In genomic region chr1:118936108-118936507, GRCm38 (mm10) we compare ENCODE assay signal across 9 mouse cellular contexts.
DNase-seq lines count a peak whose midpoint lies in the region; ATAC-seq and TF ChIP-seq lines count a peak whose summit lies in the region.
"Had no signal": no experiment of that assay in that cellular context is flagged by ENCODE, and none has a peak within 500 bp of the region (broad histone marks: within the 10 kb centered on the region; RNA-seq: fewer than 3 reads in every experiment).

No protein-coding gene starts in this region.

- peaks cover 5% of the 10 kb centered on the region; the same call in 1 of the 2 replicates for H3K27me3 ChIP-seq in lung, embryonic 16.5 days (ENCODE audit: control insufficient read depth, insufficient read depth, low read depth, low read length)
- no peaks in the 10 kb centered on the region for H3K27me3 ChIP-seq in limb, embryonic 10.5 days (ENCODE audit: low read depth, poor library complexity, severe bottlenecking)
- no peaks in the 10 kb centered on the region for H3K27me3 ChIP-seq in stomach, embryonic 14.5 days (ENCODE audit: control insufficient read depth, insufficient read depth, low read length)

- no peak overlapping the region for H3K4me2 ChIP-seq in lung, embryonic 16.5 days (ENCODE audit: low read depth, low read length)
- no peak overlapping the region for H3K4me2 ChIP-seq in stomach, embryonic 14.5 days (replicated peaks; ENCODE audit: low read depth, low read length)

- peaks cover 13% of the 10 kb centered on the region; the same call in 1 of the 2 replicates for H3K4me1 ChIP-seq in lung, embryonic 16.5 days (replicated peaks; ENCODE audit: control insufficient read depth, insufficient read depth, low read length)
- H3K4me1 ChIP-seq in lung, adult 2 months (ENCODE audit: control insufficient read depth, insufficient read depth, low read length), result no peaks in the 10 kb centered on the region
- H3K4me1 ChIP-seq in limb, embryonic 10.5 days, result peaks cover 72% of the 10 kb centered on the region
- H3K4me1 ChIP-seq in stomach, embryonic 14.5 days (ENCODE audit: control insufficient read depth, insufficient read depth, low read length), result peaks cover 20% of the 10 kb centered on the region

- peak overlapping the region; percentile 28 for H3K27ac ChIP-seq in lung, embryonic 16.5 days (ENCODE audit: low read length)
- peak overlapping the region; percentile 77 for H3K27ac ChIP-seq in limb, embryonic 10.5 days
- peak overlapping the region; percentile 80 for H3K27ac ChIP-seq in stomach, embryonic 14.5 days (ENCODE audit: low read length)

- peak; percentile 86 for ATAC-seq in lung, embryonic 16.5 days (ENCODE audit: low read depth)
- peak; percentile 86 for ATAC-seq in stomach, embryonic 14.5 days (ENCODE audit: insufficient number of reproducible peaks, insufficient read depth, low FRiP score, low read depth)

- H3K4me3 ChIP-seq in lung, embryonic 16.5 days (ENCODE audit: low read length), result no peak overlapping the region
- no peak overlapping the region for H3K4me3 ChIP-seq in lung, adult 2 months (replicated peaks; ENCODE audit: extremely low read depth, low read depth, low read length)
- no peak overlapping the region for H3K4me3 ChIP-seq in limb, embryonic 10.5 days
- H3K4me3 ChIP-seq in stomach, embryonic 14.5 days (ENCODE audit: low read depth, low read length), result no peak overlapping the region

- no peak for TF ChIP-seq CTCF in lung, adult 2 months (IDR thresholded peaks at IDR 0.05; ENCODE audit: insufficient read depth, low read length)

- peak; percentile 27 for DNase-seq in embryo, embryonic 10 days (ENCODE audit: low spot score)
- no peak for DNase-seq in embryo, embryonic 10.5 days (ENCODE audit: low spot score)
- no peak for DNase-seq in lung, adult 2 months
- no peak for DNase-seq in limb, embryonic 10.5 days (ENCODE audit: low spot score)
- no peak for DNase-seq in layer of hippocampus, adult 9-11 months
- no peak for DNase-seq in right cerebral cortex, postnatal 25 days
- DNase-seq: thymus, adult 2 months had no signal

- TF ChIP-seq POLR2A in lung, adult 2 months (IDR thresholded peaks at IDR 0.05; ENCODE audit: borderline replicate concordance, extremely low read depth, low read depth, low read length), result no peak

- H3K36me3 ChIP-seq in lung, embryonic 16.5 days (ENCODE audit: control insufficient read depth, insufficient read depth, low read length), result no peaks in the 10 kb centered on the region
- H3K36me3 ChIP-seq in limb, embryonic 10.5 days, result peaks cover 7% of the 10 kb centered on the region
- H3K36me3 ChIP-seq in stomach, embryonic 14.5 days (ENCODE audit: control insufficient read depth, insufficient read depth, low read length), result no peaks in the 10 kb centered on the region

- WGBS in lung, embryonic 16.5 days, result 9% methylated on average over 4 of the region's 4 CpGs
- WGBS in lung, adult 2 months, result 36% methylated on average over 4 of the region's 4 CpGs
- WGBS in limb, embryonic 10.5 days, result 40% methylated on average over 4 of the region's 4 CpGs
- WGBS in stomach, embryonic 14.5 days, result 11% methylated on average over 4 of the region's 4 CpGs

- H3K9ac ChIP-seq in lung, embryonic 16.5 days (ENCODE audit: low read length), result no peak overlapping the region
- no peak overlapping the region for H3K9ac ChIP-seq in stomach, embryonic 14.5 days (replicated peaks; ENCODE audit: low read depth, low read length)

- no peaks in the 10 kb centered on the region for H3K9me3 ChIP-seq in lung, embryonic 16.5 days (ENCODE audit: control insufficient read depth, low read length)
- H3K9me3 ChIP-seq in limb, embryonic 10.5 days (replicated peaks), result no peaks in the 10 kb centered on the region
- H3K9me3 ChIP-seq in stomach, embryonic 14.5 days (ENCODE audit: control insufficient read depth, low read depth, low read length), result no peaks in the 10 kb centered on the region

Comparison
In these comparisons a context has a peak if more than half of its experiments do, and no peak if none do; other contexts are left out.
1. H3K27ac ChIP-seq: peak in every context shown above with its lines; median percentile 80 in stomach, embryonic 14.5 days; 77 in limb, embryonic 10.5 days; 28 in lung, embryonic 16.5 days.